Mouse (Mus musculus): ENCODE results near the gene Vmn1r46.
"Not testable (repeated sequence)": the region's sequence is repeated elsewhere in the genome, so short reads cannot be mapped to it uniquely, and the experiment has no call there.

Gene Vmn1r46

DNA sequence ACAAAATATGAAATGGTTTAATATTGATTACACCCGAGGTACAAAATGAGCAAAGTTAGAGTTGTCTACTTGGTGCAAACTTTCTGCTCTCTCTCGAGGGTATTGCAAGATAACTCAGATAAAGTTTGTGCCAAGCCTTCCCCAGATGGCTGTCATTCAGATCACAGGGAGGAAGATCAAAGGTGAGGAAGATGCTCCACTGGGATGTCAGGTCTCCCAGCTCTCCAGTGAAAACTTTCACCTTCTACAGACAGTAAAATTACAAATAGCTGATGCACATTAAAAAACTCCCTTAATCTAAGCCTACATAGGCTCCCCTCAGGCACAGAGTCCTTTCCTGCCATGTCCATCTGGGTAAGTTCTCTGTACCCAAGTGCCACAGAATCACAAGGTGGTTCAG is at the start of gene Vmn1r46:
Gene Vmn1r46 (plus strand): TSS at position 301 of the 400 bp plus-strand sequence.
- in situ Hi-C loops (cut with MboI, MseI) = no loop called here

DNA sequence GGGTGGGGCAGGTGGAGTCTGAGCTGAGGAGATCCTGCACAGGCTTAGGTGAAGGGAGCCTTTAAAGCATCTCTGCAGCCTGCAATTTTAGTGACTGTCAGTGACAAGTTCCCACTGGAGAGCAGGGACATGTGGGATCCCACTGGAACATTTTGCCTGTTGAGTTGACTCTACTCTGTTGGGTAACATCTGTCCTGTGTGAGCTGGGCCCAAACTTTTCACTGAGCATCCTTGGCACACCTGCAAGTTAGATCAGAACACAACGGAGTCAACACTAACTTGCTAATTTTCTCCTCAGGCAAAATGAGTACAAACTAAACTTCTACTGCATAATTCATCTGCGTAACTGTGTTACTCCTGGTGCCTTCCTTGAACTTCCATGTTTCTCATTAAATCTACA is 28.6 kb upstream of the Vmn1r46 start, which contains the start of gene Vmn1r45:
Gene Vmn1r45 (minus strand): TSS at position 101 of the 400 bp plus-strand sequence.
- in situ Hi-C loops (cut with MboI, MseI) = loop anchor here (25.0 kb wide), 1 partner anchor 978 kb away; no protein-coding TSS in a partner anchor

DNA sequence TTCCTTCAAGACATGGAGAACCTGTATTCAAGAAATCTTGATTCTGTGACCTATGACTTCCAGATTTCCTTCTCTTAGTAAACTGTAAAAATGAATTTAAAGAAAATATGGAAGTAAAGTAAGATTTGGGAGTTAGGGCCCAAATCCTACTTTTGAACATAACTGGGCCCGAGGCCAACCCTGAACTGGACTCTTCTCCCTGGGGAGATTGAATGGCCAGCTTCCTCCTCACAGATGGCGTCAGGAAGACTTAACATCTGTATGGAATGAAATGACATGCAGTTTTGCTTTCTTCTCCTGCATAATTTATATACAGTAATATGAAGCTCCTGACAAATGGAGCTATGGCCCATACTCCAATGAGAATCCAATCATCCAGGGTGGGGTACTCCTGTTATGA is 28.2 kb upstream of the Vmn1r46 start:
- in situ Hi-C loops (cut with MboI, MseI) = loop anchor here (25.0 kb wide), 1 partner anchor 979 kb away; no protein-coding TSS in a partner anchor

DNA sequence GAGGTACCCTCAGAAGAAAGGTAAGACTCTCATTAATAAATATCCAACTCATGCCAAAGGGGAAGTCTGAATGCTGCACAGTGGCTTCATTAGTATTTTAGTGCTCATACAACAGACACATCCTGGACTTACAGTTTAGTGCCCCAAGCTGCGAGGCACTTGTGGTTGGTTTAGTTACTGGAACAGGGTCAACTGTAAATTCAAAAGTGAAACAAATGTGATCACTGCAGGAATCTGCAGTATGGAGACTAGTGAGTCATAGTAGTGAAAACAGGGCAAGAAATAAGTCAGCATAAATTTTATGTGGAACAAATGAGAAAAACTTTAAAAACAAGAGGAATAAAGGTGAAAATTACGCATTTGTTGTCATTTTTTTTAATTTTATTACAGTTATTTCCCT is 15.6 kb upstream of the Vmn1r46 start:
- in situ Hi-C loops (cut with MboI, MseI) = no loop called here

DNA sequence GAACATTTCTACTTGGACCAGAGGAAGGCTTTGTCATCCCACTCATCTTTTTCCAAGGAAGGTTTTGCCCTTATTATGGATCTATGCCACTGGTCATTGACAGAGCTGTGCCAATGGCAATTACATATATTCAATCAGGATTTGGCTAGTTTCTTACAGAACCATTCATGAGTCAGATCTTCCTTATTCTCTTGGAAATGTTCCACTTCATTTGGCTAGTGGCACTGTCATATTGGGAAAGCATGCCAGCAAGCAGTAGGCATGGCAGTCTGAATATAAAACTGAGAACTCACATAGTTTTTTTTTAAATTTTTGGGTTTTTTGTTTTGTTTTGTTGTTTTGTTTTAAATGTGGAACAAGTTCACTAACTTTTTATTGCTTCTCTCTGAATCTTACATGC is 2.8 kb upstream of the Vmn1r46 start:
- in situ Hi-C loops (cut with MboI, MseI) = no loop called here

DNA sequence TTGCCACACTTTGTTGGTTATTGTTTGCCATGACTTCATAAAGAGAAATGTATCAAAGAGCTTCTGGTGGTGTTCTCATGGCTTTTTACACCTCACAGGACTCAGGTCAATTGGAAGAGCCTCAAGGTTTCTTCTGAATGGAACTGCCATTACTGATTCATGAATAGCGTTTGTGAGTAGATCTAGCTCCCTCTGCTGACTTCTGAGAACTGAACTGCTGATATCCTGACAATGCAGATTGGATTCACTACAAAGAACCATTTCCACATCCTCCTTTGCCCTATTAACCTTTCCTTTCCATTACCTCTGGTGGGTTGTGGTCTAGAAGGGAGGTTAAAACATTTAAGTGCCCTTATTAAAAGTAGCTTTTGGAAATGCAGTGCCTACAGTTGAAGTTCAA is 16.9 kb downstream of the Vmn1r46 start:
- in situ Hi-C loops (cut with MboI, MseI) = no loop called here

DNA sequence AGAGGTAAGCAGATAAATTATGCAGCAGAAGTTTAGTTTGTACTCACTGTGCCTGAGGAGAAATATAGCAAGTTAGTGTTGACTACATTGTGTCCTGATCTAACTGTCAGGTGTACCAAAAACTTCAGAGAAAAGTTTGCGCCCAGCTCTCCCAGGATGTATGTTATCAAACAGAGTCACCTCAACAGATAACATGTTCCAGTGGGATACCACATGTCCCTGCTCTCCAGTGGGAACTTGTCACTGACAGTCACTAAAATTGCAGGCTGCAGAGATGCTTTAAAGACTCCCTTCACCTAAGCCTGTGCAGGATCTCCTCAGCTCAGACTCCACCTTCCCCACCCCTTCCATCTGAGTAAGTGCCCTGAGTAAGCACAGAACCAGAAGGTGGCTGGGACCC is 46.7 kb downstream of the Vmn1r46 start, which contains the start of gene Vmn1r47:
Gene Vmn1r47 (plus strand): TSS at position 301 of the 400 bp plus-strand sequence.
- in situ Hi-C loops (cut with MboI, MseI) = not testable (repeated sequence)

Measured in regulatory T cell (primary cell).